8 mouse cellular contexts compared by ENCODE assay signal in genomic region chr11:98788550-98789218, GRCm38 (mm10). TPM values are rescaled to one million over a fixed set of nuclear protein-coding genes. Genes with fewer than 3 reads are reported as not detected.
DNase-seq lines count a peak whose midpoint lies in the region; ATAC-seq lines count a peak whose summit lies in the region.

No protein-coding gene starts in this region.

- peaks cover 16% of the 10 kb centered on the region for H3K4me1 ChIP-seq in hindbrain, embryonic 16.5 days (ENCODE audit: control insufficient read depth, insufficient read depth, low read depth, low read length)

- H3K36me3 ChIP-seq in hindbrain, embryonic 16.5 days (ENCODE audit: control insufficient read depth, insufficient read depth, low read length): no peaks in the 10 kb centered on the region

- ATAC-seq in hindbrain, embryonic 16.5 days: peak; percentile 83
- ATAC-seq in megakaryocyte-erythroid progenitor cell, adult 5-6 weeks (replicated peaks; ENCODE audit: low FRiP score, low TSS enrichment, poor library complexity, severe bottlenecking): peak; percentile 92

- H3K9me3 ChIP-seq in hindbrain, embryonic 16.5 days (ENCODE audit: control insufficient read depth, low read length): no peaks in the 10 kb centered on the region

- H3K27me3 ChIP-seq in hindbrain, embryonic 16.5 days (replicated peaks; ENCODE audit: control insufficient read depth, insufficient read depth, low read length): no peaks in the 10 kb centered on the region

- intact Hi-C loops in left cerebral cortex, postnatal 14 days (cut with DNase I): loop anchor here (5.0 kb wide), 1 partner anchor 71 kb away; no protein-coding TSS in a partner anchor

- peak overlapping the region; percentile 62 for H3K9ac ChIP-seq in hindbrain, embryonic 16.5 days (ENCODE audit: low read depth, low read length)

- 13% methylated on average over 18 of the region's 18 CpGs for WGBS in hindbrain, embryonic 16.5 days

- H3K4me3 ChIP-seq in hindbrain, embryonic 16.5 days (ENCODE audit: low read length): peak overlapping the region; percentile 46

- DNase-seq in adrenal gland, adult (ENCODE audit: inconsistent age in 2 of 2, low spot score in 1 of 2): peak; percentile 93 to 96
- peak; percentile 43 to 79 for DNase-seq in cerebellum, postnatal 4 days (ENCODE audit: low spot score in 2 of 2)
- peak; percentile 94 for DNase-seq in gastrocnemius, adult 18-20 months (ENCODE audit: low spot score)
- peak; percentile 85 to 90 for DNase-seq in left cerebral cortex, postnatal 14 days (ENCODE audit: low spot score in 2 of 2)
- peak; percentile 76 to 85 for DNase-seq in right cerebral cortex, postnatal 36 days (ENCODE audit: low spot score in 2 of 2)
- peak; percentile 89 for DNase-seq in yolk sac, embryonic 10.5 days (ENCODE audit: low spot score)

- peak overlapping the region; percentile 48; the same call in 1 of the 2 replicates for H3K27ac ChIP-seq in hindbrain, embryonic 16.5 days (ENCODE audit: low read depth, low read length)

- H3K4me2 ChIP-seq in hindbrain, embryonic 16.5 days (ENCODE audit: low read length): peak overlapping the region; percentile 98

RNA-seq across cellular contexts. Expression of gene Msl1, which starts 6.6 kb away (rescaled TPM):
- total RNA-seq in gastrocnemius, adult 18-20 months (2021): 10 to 100 TPM; 50.5 to 56.4 TPM
- polyA plus RNA-seq in hindbrain, embryonic 16.5 days (2015; fragmentation: Nextera tagmentation; extraction: Ambion mirVana): 28.2 and 28.6 TPM in 2 replicates
- total RNA-seq in left cerebral cortex, postnatal 14 days (2021): 100 to 1,000 TPM; 168 to 170 TPM
- total RNA-seq in megakaryocyte-erythroid progenitor cell, adult 5-6 weeks (2014; fragmentation: Nextera tagmentation): 58.6 and 74.8 TPM in 2 replicates
- total RNA-seq in megakaryocyte-erythroid progenitor cell, adult 5-6 weeks (2017): 57.8 and 68.3 TPM in 2 replicates

RNA-seq across cellular contexts. Expression of gene Nr1d1, which starts 13.6 kb away (rescaled TPM):
- 100 to 1,000 TPM in 1 of 2 experiments, 10 to 100 TPM in 1; 74.0 to 126 TPM for total RNA-seq in gastrocnemius, adult 18-20 months (2021)
- 4.9 and 5.6 TPM in 2 replicates for polyA plus RNA-seq in hindbrain, embryonic 16.5 days (2015; fragmentation: Nextera tagmentation; extraction: Ambion mirVana)
- total RNA-seq in left cerebral cortex, postnatal 14 days (2021): 10 to 100 TPM; 82.0 to 85.4 TPM
- total RNA-seq in megakaryocyte-erythroid progenitor cell, adult 5-6 weeks (2014; fragmentation: Nextera tagmentation): 4.1 and 8.0 TPM in 2 replicates
- 0.34 and 1.3 TPM in 2 replicates for total RNA-seq in megakaryocyte-erythroid progenitor cell, adult 5-6 weeks (2017)

RNA-seq across cellular contexts. Expression of gene Casc3, which starts 16.0 kb away (rescaled TPM):
- 10 to 100 TPM; 14.0 to 15.6 TPM for total RNA-seq in gastrocnemius, adult 18-20 months (2021)
- 41.7 and 49.2 TPM in 2 replicates for polyA plus RNA-seq in hindbrain, embryonic 16.5 days (2015; fragmentation: Nextera tagmentation; extraction: Ambion mirVana)
- total RNA-seq in left cerebral cortex, postnatal 14 days (2021): 10 to 100 TPM; 53.1 to 54.6 TPM
- total RNA-seq in megakaryocyte-erythroid progenitor cell, adult 5-6 weeks (2014; fragmentation: Nextera tagmentation): 47.6 and 51.8 TPM in 2 replicates
- 37.4 and 53.5 TPM in 2 replicates for total RNA-seq in megakaryocyte-erythroid progenitor cell, adult 5-6 weeks (2017)

RNA-seq across cellular contexts. Expression of gene Rapgefl1, which starts 47.9 kb away (rescaled TPM):
- total RNA-seq in gastrocnemius, adult 18-20 months (2021): under 1 TPM; 0.09 to 0.14 TPM
- polyA plus RNA-seq in hindbrain, embryonic 16.5 days (2015; fragmentation: Nextera tagmentation; extraction: Ambion mirVana): 11.6 and 13.0 TPM in 2 replicates
- total RNA-seq in left cerebral cortex, postnatal 14 days (2021): 100 to 1,000 TPM; 141 to 143 TPM
- total RNA-seq in megakaryocyte-erythroid progenitor cell, adult 5-6 weeks (2014; fragmentation: Nextera tagmentation): 2.2 TPM in 1 of 2 replicates, not detected in the other
- total RNA-seq in megakaryocyte-erythroid progenitor cell, adult 5-6 weeks (2017): 1.7 TPM in 1 of 2 replicates, not detected in the other

RNA-seq across cellular contexts. Expression of gene Thra, which starts 48.2 kb away (rescaled TPM):
- 10 to 100 TPM; 78.3 to 85.2 TPM for total RNA-seq in gastrocnemius, adult 18-20 months (2021)
- polyA plus RNA-seq in hindbrain, embryonic 16.5 days (2015; fragmentation: Nextera tagmentation; extraction: Ambion mirVana): 127 and 144 TPM in 2 replicates
- total RNA-seq in left cerebral cortex, postnatal 14 days (2021): 1,000 to 10,000 TPM in 1 of 2 experiments, 100 to 1,000 TPM in 1; 962 to 1,004 TPM
- total RNA-seq in megakaryocyte-erythroid progenitor cell, adult 5-6 weeks (2014; fragmentation: Nextera tagmentation): 47.5 and 51.0 TPM in 2 replicates
- 20.4 and 23.3 TPM in 2 replicates for total RNA-seq in megakaryocyte-erythroid progenitor cell, adult 5-6 weeks (2017)

Comparison
In these comparisons a context has a peak if more than half of its experiments do, and no peak if none do; other contexts are left out.
1. Peak in every context shown above with its lines: DNase-seq, ATAC-seq, H3K4me3 ChIP-seq and H3K27ac ChIP-seq.
2. RNA of gene Nr1d1, which starts 13.6 kb away (total RNA-seq): 74.0 to 126 TPM in gastrocnemius, adult 18-20 months and 82.0 to 85.4 TPM in left cerebral cortex, postnatal 14 days; 0.34 to 8.0 TPM in megakaryocyte-erythroid progenitor cell, adult 5-6 weeks; every median in the first group is over 4 times any median in the second.